Mouse (Mus musculus): ENCODE data around the gene Gtf2b. TPM values are rescaled to one million over a fixed set of nuclear protein-coding genes. Genes with fewer than 3 reads are reported as not detected.
A peak's percentile ranks its signal among the peaks of the same experiment; 100 is the strongest.

The Gtf2b gene
- 100 and 105 TPM in 2 replicates for polyA plus RNA-seq (2014; fragmentation: Nextera tagmentation; extraction: Ambion mirVana)

DNA sequence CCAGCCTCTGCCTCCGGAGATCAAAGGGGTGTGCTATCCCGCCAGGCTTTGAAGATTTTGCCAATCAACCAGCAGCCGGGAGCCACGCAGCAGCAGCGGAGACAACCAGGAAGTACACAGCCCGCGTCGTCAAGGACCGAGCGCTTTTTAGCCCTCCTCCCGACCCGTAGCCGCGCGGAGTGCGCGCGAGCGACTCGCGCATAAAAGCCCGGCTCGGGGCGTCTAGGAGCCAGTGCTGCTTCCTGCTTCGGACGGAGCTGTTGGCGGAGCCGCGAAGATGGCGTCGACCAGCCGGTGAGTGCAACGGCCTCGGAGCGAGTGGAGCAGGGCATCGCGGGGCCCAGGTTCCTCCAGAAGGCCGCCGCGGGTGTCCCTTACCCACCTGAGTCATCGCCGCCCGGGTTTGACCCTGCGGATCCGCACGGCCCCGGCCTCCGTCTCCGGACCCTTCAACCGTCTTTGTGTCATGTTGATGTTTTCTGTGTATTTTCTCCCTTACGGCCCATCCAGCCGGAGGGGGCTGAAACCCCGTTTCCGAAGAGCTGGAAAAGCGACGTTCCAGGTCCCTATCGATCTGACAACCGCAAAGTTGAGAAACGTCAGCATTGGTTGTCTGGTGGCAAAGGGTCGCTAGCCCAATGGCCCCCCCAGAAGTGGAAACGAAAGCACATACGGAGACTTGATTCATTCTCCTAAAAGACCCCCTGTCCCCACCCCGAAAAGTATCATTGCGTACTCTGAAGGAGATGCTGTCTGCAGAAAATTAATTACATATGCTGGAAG lies at the start of gene Gtf2b:
Gene Gtf2b, plus strand, starts transcription at position 51 of the 783 bp plus-strand sequence.
- WGBS: under 1% methylated on average over 64 of the region's 64 CpGs
- Histone ChIP-seq H3K9ac (ENCODE audit: low read length) (peak within 1 kb of the TSS; percentile 94), H3K9me3 (ENCODE audit: control insufficient read depth, low read length) (no peaks in the 10 kb centered on the region), H3K27ac (ENCODE audit: low read depth, low read length) (peak within 1 kb of the TSS; percentile 60), H3K4me1 (ENCODE audit: control insufficient read depth, insufficient read depth, low read length) (peaks cover 7% of the 10 kb centered on the region; the same call in 1 of the 2 replicates), H3K27me3 (ENCODE audit: control insufficient read depth, insufficient read depth, low read length) (no peaks in the 10 kb centered on the region), H3K36me3 (ENCODE audit: control insufficient read depth, insufficient read depth, low read length) (no peaks in the 10 kb centered on the region), H3K4me2 (peak within 1 kb of the TSS; percentile 55), H3K4me3 (ENCODE audit: low read depth, low read length) (peak within 1 kb of the TSS; percentile 88)
- peak; percentile 99 for DNase-seq (ENCODE audit: low spot score, missing footprints)
- peak; percentile 99 for ATAC-seq (ENCODE audit: low FRiP score)

GRCm38 (mm10) chr3:142725481-142725880 lies 39.4 kb upstream of the Gtf2b start:
- 80% methylated on average over 2 of the region's 2 CpGs for WGBS
- ATAC-seq (ENCODE audit: low FRiP score) (no peak), DNase-seq (ENCODE audit: low spot score, missing footprints) (no peak)
- Histone ChIP-seq H3K9ac (ENCODE audit: low read length) (no peak overlapping the region), H3K36me3 (ENCODE audit: control insufficient read depth, insufficient read depth, low read length) (no peaks in the 10 kb centered on the region), H3K27ac (ENCODE audit: low read depth, low read length) (no peak overlapping the region), H3K27me3 (ENCODE audit: control insufficient read depth, insufficient read depth, low read length) (no peaks in the 10 kb centered on the region), H3K4me3 (ENCODE audit: low read depth, low read length) (no peak overlapping the region), H3K9me3 (ENCODE audit: control insufficient read depth, low read length) (no peaks in the 10 kb centered on the region), H3K4me2 (no peak overlapping the region), H3K4me1 (ENCODE audit: control insufficient read depth, insufficient read depth, low read length) (no peaks in the 10 kb centered on the region)

DNA sequence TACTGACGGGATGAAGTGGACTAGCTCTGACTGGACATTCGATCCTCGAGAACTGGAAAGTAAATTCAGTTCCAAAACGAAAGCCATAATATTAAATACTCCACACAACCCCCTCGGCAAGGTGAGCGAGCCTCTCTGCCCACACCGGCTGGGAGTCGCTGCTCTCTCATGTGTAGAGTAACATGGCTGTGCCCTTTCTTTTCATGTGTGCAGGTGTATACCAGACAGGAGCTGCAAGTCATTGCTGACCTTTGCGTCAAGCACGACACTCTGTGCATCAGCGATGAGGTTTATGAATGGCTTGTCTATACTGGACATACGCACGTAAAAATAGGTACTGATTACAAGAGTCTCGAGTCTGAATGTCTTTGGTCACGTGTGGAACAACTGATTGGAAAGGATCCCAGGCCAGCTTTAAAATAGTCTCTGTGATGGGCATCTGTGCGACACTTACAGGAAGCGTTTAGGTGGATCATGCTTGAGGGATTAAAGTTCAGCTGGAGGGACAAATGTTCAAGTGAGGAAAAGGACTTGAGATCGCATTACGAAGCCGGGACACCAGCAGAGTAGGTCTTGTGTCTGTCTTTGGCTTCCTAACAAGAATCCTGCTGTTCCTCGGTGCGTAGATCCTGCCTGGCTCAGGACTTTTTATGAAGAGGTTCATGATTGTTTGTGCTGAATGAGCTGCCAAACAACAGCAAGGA lies 38.7 kb upstream of the Gtf2b start:
- no peak for DNase-seq (ENCODE audit: low spot score, missing footprints)
- Histone ChIP-seq H3K36me3 (ENCODE audit: control insufficient read depth, insufficient read depth, low read length) (no peaks in the 10 kb centered on the region), H3K4me3 (ENCODE audit: low read depth, low read length) (no peak overlapping the region), H3K9me3 (ENCODE audit: control insufficient read depth, low read length) (no peaks in the 10 kb centered on the region), H3K4me2 (no peak overlapping the region), H3K27me3 (ENCODE audit: control insufficient read depth, insufficient read depth, low read length) (no peaks in the 10 kb centered on the region), H3K4me1 (ENCODE audit: control insufficient read depth, insufficient read depth, low read length) (no peaks in the 10 kb centered on the region), H3K27ac (ENCODE audit: low read depth, low read length) (no peak overlapping the region), H3K9ac (ENCODE audit: low read length) (no peak overlapping the region)
- WGBS: 88% methylated on average over 22 of the region's 22 CpGs
- ATAC-seq (ENCODE audit: low FRiP score): no peak

GRCm38 (mm10) chr3:142734291-142734690 lies 30.6 kb upstream of the Gtf2b start:
- H3K9me3 ChIP-seq (ENCODE audit: control insufficient read depth, low read length): no peaks in the 10 kb centered on the region
- no peaks in the 10 kb centered on the region for H3K27me3 ChIP-seq (ENCODE audit: control insufficient read depth, insufficient read depth, low read length)
- H3K27ac ChIP-seq (ENCODE audit: low read depth, low read length): no peak overlapping the region
- ATAC-seq (ENCODE audit: low FRiP score) (no peak), DNase-seq (ENCODE audit: low spot score, missing footprints) (no peak)
- WGBS: 58% methylated on average over 12 of the region's 12 CpGs
- no peak overlapping the region for H3K4me3 ChIP-seq (ENCODE audit: low read depth, low read length)
- H3K36me3 ChIP-seq (ENCODE audit: control insufficient read depth, insufficient read depth, low read length): no peaks in the 10 kb centered on the region
- no peak overlapping the region for H3K9ac ChIP-seq (ENCODE audit: low read length)
- H3K4me1 ChIP-seq (ENCODE audit: control insufficient read depth, insufficient read depth, low read length): no peaks in the 10 kb centered on the region
- H3K4me2 ChIP-seq: no peak overlapping the region

DNA sequence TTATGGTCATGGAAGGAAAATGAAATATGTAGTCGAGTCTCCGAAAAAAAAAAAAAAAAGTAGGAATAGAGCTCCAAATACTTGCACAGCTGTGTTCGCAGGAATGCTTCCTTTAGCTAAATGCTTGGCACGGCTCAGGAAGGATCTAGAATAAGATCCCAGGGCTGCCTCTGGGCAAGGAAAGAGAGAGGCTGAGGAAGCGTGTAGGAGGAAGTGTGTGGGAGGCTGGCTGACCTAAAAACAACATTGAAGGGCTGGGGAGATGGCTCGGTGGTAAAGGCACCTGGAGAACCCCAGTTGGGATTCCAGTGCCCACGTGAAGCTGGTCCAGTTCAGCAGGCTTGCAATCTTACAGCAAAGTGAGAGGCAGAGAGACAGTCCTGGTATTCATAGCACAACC lies 23.9 kb upstream of the Gtf2b start:
- no peak overlapping the region for H3K4me3 ChIP-seq (ENCODE audit: low read depth, low read length)
- no peaks in the 10 kb centered on the region for H3K4me1 ChIP-seq (ENCODE audit: control insufficient read depth, insufficient read depth, low read length)
- WGBS: 83% methylated on average over 7 of the region's 7 CpGs
- ATAC-seq (ENCODE audit: low FRiP score): no peak
- no peak for DNase-seq (ENCODE audit: low spot score, missing footprints)
- H3K36me3 ChIP-seq (ENCODE audit: control insufficient read depth, insufficient read depth, low read length): no peaks in the 10 kb centered on the region
- H3K4me2 ChIP-seq: no peak overlapping the region
- no peaks in the 10 kb centered on the region for H3K27me3 ChIP-seq (ENCODE audit: control insufficient read depth, insufficient read depth, low read length)
- no peaks in the 10 kb centered on the region for H3K9me3 ChIP-seq (ENCODE audit: control insufficient read depth, low read length)
- H3K9ac ChIP-seq (ENCODE audit: low read length): no peak overlapping the region
- H3K27ac ChIP-seq (ENCODE audit: low read depth, low read length): no peak overlapping the region

- Histone ChIP-seq H3K27me3 (ENCODE audit: control insufficient read depth, insufficient read depth, low read length) (no peaks in the 10 kb centered on the region), H3K4me1 (ENCODE audit: control insufficient read depth, insufficient read depth, low read length) (no peaks in the 10 kb centered on the region), H3K36me3 (ENCODE audit: control insufficient read depth, insufficient read depth, low read length) (no peaks in the 10 kb centered on the region), H3K27ac (ENCODE audit: low read depth, low read length) (no peak overlapping the region), H3K4me2 (no peak overlapping the region), H3K9me3 (ENCODE audit: control insufficient read depth, low read length) (no peaks in the 10 kb centered on the region), H3K9ac (ENCODE audit: low read length) (no peak overlapping the region), H3K4me3 (ENCODE audit: low read depth, low read length) (no peak overlapping the region)
- DNase-seq (ENCODE audit: low spot score, missing footprints): peak; percentile 91
- WGBS: 59% methylated on average over 21 of the region's 21 CpGs
- ATAC-seq (ENCODE audit: low FRiP score): peak; percentile 55
Observed at GRCm38 (mm10) chr3:142743973-142744898, 20.6 kb upstream of the Gtf2b start.

DNA sequence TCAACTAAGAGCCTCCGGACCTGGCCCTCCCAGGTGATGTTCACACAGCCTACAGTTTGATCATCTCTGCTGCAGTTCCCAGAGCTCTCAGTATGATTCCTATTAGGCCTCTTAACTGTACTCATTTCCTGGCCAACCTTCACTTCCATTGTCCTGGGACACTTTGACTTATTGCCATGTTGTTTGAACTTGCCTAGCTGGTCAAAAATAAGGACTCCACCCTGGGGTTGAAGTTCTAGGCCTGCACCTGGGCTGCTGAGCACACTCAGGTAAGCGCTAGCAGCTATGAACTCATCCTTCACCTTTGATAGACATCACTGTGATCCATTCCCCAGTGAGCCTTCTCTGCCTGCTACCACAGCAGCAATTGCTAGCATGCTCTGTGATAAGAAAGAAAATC lies 19.8 kb upstream of the Gtf2b start:
- Histone ChIP-seq H3K4me2 (no peak overlapping the region), H3K9ac (ENCODE audit: low read length) (no peak overlapping the region), H3K4me1 (ENCODE audit: control insufficient read depth, insufficient read depth, low read length) (no peaks in the 10 kb centered on the region), H3K9me3 (ENCODE audit: control insufficient read depth, low read length) (no peaks in the 10 kb centered on the region), H3K27ac (ENCODE audit: low read depth, low read length) (no peak overlapping the region), H3K4me3 (ENCODE audit: low read depth, low read length) (no peak overlapping the region), H3K36me3 (ENCODE audit: control insufficient read depth, insufficient read depth, low read length) (no peaks in the 10 kb centered on the region), H3K27me3 (ENCODE audit: control insufficient read depth, insufficient read depth, low read length) (no peaks in the 10 kb centered on the region)
- WGBS: 96% methylated on average over 2 of the region's 2 CpGs
- ATAC-seq (ENCODE audit: low FRiP score): no peak
- DNase-seq (ENCODE audit: low spot score, missing footprints): no peak

GRCm38 (mm10) chr3:142747673-142748072 lies 17.2 kb upstream of the Gtf2b start:
- 97% methylated on average over 7 of the region's 7 CpGs for WGBS
- Histone ChIP-seq H3K27ac (ENCODE audit: low read depth, low read length) (no peak overlapping the region), H3K4me1 (ENCODE audit: control insufficient read depth, insufficient read depth, low read length) (no peaks in the 10 kb centered on the region), H3K9ac (ENCODE audit: low read length) (no peak overlapping the region), H3K4me3 (ENCODE audit: low read depth, low read length) (no peak overlapping the region), H3K27me3 (ENCODE audit: control insufficient read depth, insufficient read depth, low read length) (no peaks in the 10 kb centered on the region), H3K36me3 (ENCODE audit: control insufficient read depth, insufficient read depth, low read length) (no peaks in the 10 kb centered on the region), H3K4me2 (no peak overlapping the region), H3K9me3 (ENCODE audit: control insufficient read depth, low read length) (no peaks in the 10 kb centered on the region)
- ATAC-seq (ENCODE audit: low FRiP score) (no peak), DNase-seq (ENCODE audit: low spot score, missing footprints) (peak; percentile 19)
